Mouse (Mus musculus) embryonic fibroblast, embryonic 13.5 days (primary cell): ENCODE results near the gene 1810024B03Rik.

Experiments used
- CTCF ChIP-seq: IDR thresholded peaks from 2 replicates; pipeline ENCODE4 v1.5.1; 2011; ENCODE audit warnings: mild to moderate bottlenecking, control low read depth, low read length, moderate library complexity, borderline replicate concordance; ENCODE audit not compliant: insufficient read depth
- POLR2A ChIP-seq: IDR thresholded peaks from 2 replicates; pipeline ENCODE4 v1.6.1; 2011; ENCODE audit warnings: low read depth, mild to moderate bottlenecking, control low read depth, low read length, moderate library complexity

- no peak for TF ChIP-seq CTCF
- TF ChIP-seq POLR2A = no peak
These were observed 69.6 kb downstream of the 1810024B03Rik start for GRCm38 (mm10) chr2:127138449-127138848.
